Mouse (Mus musculus) cerebellum, adult 9-11 months (tissue): Measurements from ENCODE around the gene Gm20873.
"Not testable (repeated sequence)": the region's sequence is repeated elsewhere in the genome, so short reads cannot be mapped to it uniquely, and the experiment has no call there.

Experiments used
- DNase-seq: peaks from one replicate; pipeline ENCODE4 v3.0.0; 2022

The Gm20873 gene

DNA sequence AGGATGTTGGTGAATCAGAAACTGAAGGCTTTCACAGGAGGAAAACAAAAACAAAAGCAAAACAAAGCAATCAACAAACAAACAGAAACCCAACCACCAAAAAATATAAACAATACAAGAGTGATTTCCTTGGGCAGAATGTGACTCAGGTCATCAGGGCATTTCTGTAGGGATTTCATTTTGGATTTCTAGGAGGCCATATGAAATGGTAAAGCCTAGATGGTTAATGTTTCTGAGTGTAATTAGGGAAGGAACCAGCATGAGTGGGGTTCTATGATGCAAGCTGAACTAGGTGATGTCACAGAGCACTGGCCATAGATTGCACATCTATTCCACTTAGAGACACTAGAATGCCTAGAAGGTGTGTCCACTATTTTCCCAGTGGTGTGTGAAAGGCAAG lies at the start of gene Gm20873:
Gene Gm20873 (plus strand): TSS at position 301 of the 400 bp plus-strand sequence.
- not testable (repeated sequence) for DNase-seq

DNA sequence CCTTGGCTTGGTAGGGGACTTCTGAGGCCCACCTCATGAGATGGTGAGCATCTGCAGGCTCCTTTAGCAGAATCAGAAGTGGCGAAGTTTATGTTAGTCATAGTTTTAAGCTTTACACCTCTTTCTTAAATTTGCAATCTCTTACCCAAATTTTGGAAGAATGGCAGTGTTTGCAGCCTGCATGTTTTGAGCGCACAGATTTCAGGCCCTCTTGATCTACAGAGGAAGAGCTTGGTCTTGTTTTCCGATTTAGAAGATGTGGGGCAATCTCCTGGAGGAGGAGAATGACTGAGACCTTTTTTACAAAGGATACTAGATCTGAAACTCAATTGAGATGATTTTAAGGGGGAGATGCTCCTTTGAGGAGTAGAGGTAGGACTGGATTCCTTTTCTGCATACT lies 29.0 kb upstream of the Gm20873 start, which contains the start of gene Gm21746:
Gene Gm21746 (minus strand): TSS at position 101 of the 400 bp plus-strand sequence.
- not testable (repeated sequence) for DNase-seq
